Mouse (Mus musculus) E14TG2a.4 (cell line): ENCODE measurements around the gene Tmem140.

Source experiments
- H3K27me3 ChIP-seq: 2 replicates; pipeline ENCODE4 v1.6.1; 2014; ENCODE audit warnings: low read length, control low read depth; ENCODE audit not compliant: insufficient read depth
- H3K36me3 ChIP-seq: 2 replicates; pipeline ENCODE4 v1.6.1; 2014; ENCODE audit warnings: low read length, control low read depth; ENCODE audit not compliant: insufficient read depth
- H3K4me1 ChIP-seq: replicated peaks from 2 replicates; pipeline ENCODE4 v1.6.1; 2014; ENCODE audit warnings: low read depth, low read length, control low read depth
- H3K4me3 ChIP-seq: replicated peaks from 2 replicates; pipeline ENCODE4 v1.5.1; 2014; ENCODE audit warnings: mild to moderate bottlenecking, low read length
- H3K9me3 ChIP-seq: 2 replicates; pipeline ENCODE4 v1.6.1; 2014; ENCODE audit warnings: low read length, control low read depth
- CTCF ChIP-seq: conservative IDR thresholded peaks from 2 replicates; pipeline ENCODE4 v1.5.1; 2014; ENCODE audit warnings: low read length
- NANOG ChIP-seq: IDR thresholded peaks from 2 replicates; pipeline ENCODE4 v1.6.1; 2014; ENCODE audit warnings: borderline replicate concordance, low read length, mixed read lengths
- POU5F1 ChIP-seq: IDR thresholded peaks from 2 replicates; pipeline ENCODE4 v1.6.1; 2014; ENCODE audit warnings: low read length, borderline replicate concordance

The Tmem140 gene

GRCm38 (mm10) chr6:34902578-34902977 lies 39.6 kb downstream of the Tmem140 start:
- peaks cover 80% of the 10 kb centered on the region for H3K27me3 ChIP-seq
- H3K9me3 ChIP-seq = no peaks in the 10 kb centered on the region
- no peak overlapping the region for H3K4me3 ChIP-seq
- peaks cover 19% of the 10 kb centered on the region for H3K4me1 ChIP-seq
- peaks cover 86% of the 10 kb centered on the region for H3K36me3 ChIP-seq
- TF ChIP-seq POU5F1 = no peak
- TF ChIP-seq NANOG = no peak
- no peak for TF ChIP-seq CTCF

- H3K9me3 ChIP-seq = no peaks in the 10 kb centered on the region
- TF ChIP-seq CTCF = no peak
- no peak for TF ChIP-seq NANOG
- no peak for TF ChIP-seq POU5F1
Measured at GRCm38 (mm10) chr6:34903441-34903840, 40.5 kb downstream of the Tmem140 start.

GRCm38 (mm10) chr6:34903851-34904250 lies 40.9 kb downstream of the Tmem140 start:
- no peak overlapping the region for H3K4me3 ChIP-seq
- peaks cover 88% of the 10 kb centered on the region for H3K36me3 ChIP-seq
- H3K4me1 ChIP-seq = peaks cover 19% of the 10 kb centered on the region
- H3K9me3 ChIP-seq = no peaks in the 10 kb centered on the region
- TF ChIP-seq NANOG (no peak), CTCF (no peak), POU5F1 (no peak)
- H3K27me3 ChIP-seq = peaks cover 78% of the 10 kb centered on the region

More at GRCm38 (mm10) chr6:34903441-34903840, 40.5 kb downstream of the Tmem140 start:
- Histone ChIP-seq H3K27me3 (peaks cover 77% of the 10 kb centered on the region), H3K4me3 (no peak overlapping the region), H3K4me1 (peaks cover 19% of the 10 kb centered on the region), H3K36me3 (peaks cover 86% of the 10 kb centered on the region)

- peaks cover 88% of the 10 kb centered on the region for H3K36me3 ChIP-seq
- H3K4me1 ChIP-seq = peaks cover 19% of the 10 kb centered on the region
- H3K4me3 ChIP-seq = no peak overlapping the region
- H3K27me3 ChIP-seq = peaks cover 74% of the 10 kb centered on the region
- no peaks in the 10 kb centered on the region for H3K9me3 ChIP-seq
- TF ChIP-seq NANOG (no peak), CTCF (no peak), POU5F1 (no peak)
Measured at GRCm38 (mm10) chr6:34904361-34904760, 41.4 kb downstream of the Tmem140 start.

DNA sequence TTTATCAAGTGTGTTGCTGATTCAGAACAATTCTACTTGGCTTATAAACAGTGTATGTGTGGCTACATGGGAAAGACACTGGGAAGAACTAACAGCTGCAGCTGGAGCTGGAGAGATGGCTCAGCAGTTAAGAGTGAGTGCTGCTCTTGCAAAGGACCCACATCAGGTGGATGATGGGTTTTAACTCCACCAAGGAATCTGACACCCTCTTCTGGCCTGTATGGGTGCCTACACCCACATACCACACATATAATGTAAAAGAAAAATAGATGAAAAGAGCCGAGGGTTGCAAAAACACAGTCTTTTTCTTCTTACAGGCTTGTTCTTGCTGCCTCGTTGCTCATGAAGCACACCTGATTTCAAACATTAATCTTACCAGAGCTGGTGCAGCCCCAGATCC lies 43.2 kb downstream of the Tmem140 start:
- TF ChIP-seq CTCF (no peak), NANOG (no peak), POU5F1 (no peak)
- H3K36me3 ChIP-seq = peaks cover 79% of the 10 kb centered on the region
- H3K4me3 ChIP-seq = no peak overlapping the region
- H3K27me3 ChIP-seq = peaks cover 64% of the 10 kb centered on the region
- peaks cover 24% of the 10 kb centered on the region for H3K4me1 ChIP-seq
- H3K9me3 ChIP-seq = no peaks in the 10 kb centered on the region

- Histone ChIP-seq H3K4me3 (no peak overlapping the region), H3K36me3 (peaks cover 76% of the 10 kb centered on the region), H3K27me3 (peaks cover 64% of the 10 kb centered on the region), H3K4me1 (peaks cover 21% of the 10 kb centered on the region), H3K9me3 (no peaks in the 10 kb centered on the region)
- TF ChIP-seq CTCF (no peak), NANOG (no peak), POU5F1 (no peak)
Measured at GRCm38 (mm10) chr6:34906661-34907060, 43.7 kb downstream of the Tmem140 start.

GRCm38 (mm10) chr6:34907121-34907614 lies 44.2 kb downstream of the Tmem140 start:
- no peaks in the 10 kb centered on the region for H3K9me3 ChIP-seq
- no peak overlapping the region for H3K4me3 ChIP-seq
- TF ChIP-seq NANOG (no peak), CTCF (no peak), POU5F1 (no peak)
- peaks cover 59% of the 10 kb centered on the region for H3K27me3 ChIP-seq
- H3K4me1 ChIP-seq = peaks cover 16% of the 10 kb centered on the region
- H3K36me3 ChIP-seq = peaks cover 70% of the 10 kb centered on the region

DNA sequence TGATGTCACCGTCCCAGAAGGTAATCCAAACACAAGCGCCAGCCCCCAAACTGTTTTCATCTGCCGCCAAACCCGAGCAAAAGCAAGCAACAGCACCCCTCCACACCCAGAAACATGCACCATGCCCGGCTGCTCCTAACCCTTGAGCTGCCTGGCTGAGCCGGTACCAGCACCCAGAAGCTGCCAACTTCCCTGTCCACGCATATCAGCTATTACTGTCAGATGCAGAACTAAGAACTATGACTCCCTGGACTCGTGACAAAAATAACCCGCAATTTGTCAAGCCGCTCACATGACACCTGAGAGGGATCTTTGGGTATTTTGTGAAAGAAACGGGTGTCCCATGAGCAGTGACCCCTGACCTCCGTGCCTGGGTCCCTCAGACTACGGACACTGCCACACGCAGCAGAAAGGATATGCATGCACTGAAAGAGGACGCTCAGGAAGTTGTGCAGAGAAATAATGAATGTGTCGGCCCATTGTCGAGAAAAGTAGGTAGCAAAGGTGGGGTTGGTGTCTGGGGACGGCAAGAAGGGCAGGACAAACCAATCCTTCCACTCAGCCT lies 44.8 kb downstream of the Tmem140 start:
- TF ChIP-seq NANOG = no peak
- no peak for TF ChIP-seq POU5F1
- no peak for TF ChIP-seq CTCF
- peaks cover 64% of the 10 kb centered on the region for H3K36me3 ChIP-seq
- peaks cover 53% of the 10 kb centered on the region for H3K27me3 ChIP-seq
- H3K9me3 ChIP-seq = no peaks in the 10 kb centered on the region
- peaks cover 11% of the 10 kb centered on the region for H3K4me1 ChIP-seq
- H3K4me3 ChIP-seq = no peak overlapping the region
